Mouse (Mus musculus) liver, embryonic 12.5 days (tissue): ENCODE measurements around the gene Galm. TPM values are rescaled to one million over a fixed set of nuclear protein-coding genes. Genes with fewer than 3 reads are reported as not detected.
"Not testable (repeated sequence)": the region's sequence is repeated elsewhere in the genome, so short reads cannot be mapped to it uniquely, and the experiment has no call there.

Experiments
- ATAC-seq: fragments of 200-750 bp; cut with Nextera tagmentation; 2 replicates; pipeline ENCODE4 v1.8.0; 2017; ENCODE audit warnings: moderate number of reproducible peaks, mild to moderate bottlenecking, moderate library complexity
- H3K27ac ChIP-seq: fragments of 300-500 bp; sonication (generic); 2 replicates; pipeline ENCODE4 v1.5.1; 2016; ENCODE audit warnings: mild to moderate bottlenecking
- H3K27me3 ChIP-seq: fragments of 300-500 bp; sonication (generic); replicated peaks from 2 replicates; pipeline ENCODE4 v1.6.1; 2016; ENCODE audit warnings: mild to moderate bottlenecking, moderate library complexity
- H3K36me3 ChIP-seq: fragments of 300-500 bp; sonication (generic); 2 replicates; pipeline ENCODE4 v1.6.1; 2016; ENCODE audit warnings: mild to moderate bottlenecking, moderate library complexity
- H3K4me1 ChIP-seq: fragments of 300-500 bp; sonication (generic); 2 replicates; pipeline ENCODE4 v1.6.1; 2016
- H3K4me2 ChIP-seq: fragments of 300-500 bp; sonication (generic); 2 replicates; pipeline ENCODE4 v1.6.1; 2016; ENCODE audit warnings: mild to moderate bottlenecking, moderate library complexity
- H3K4me3 ChIP-seq: fragments of 300-500 bp; sonication (generic); 2 replicates; pipeline ENCODE4 v1.5.1; 2016; ENCODE audit warnings: mild to moderate bottlenecking, moderate library complexity
- H3K9ac ChIP-seq: fragments of 300-500 bp; sonication (generic); 2 replicates; pipeline ENCODE4 v1.6.1; 2016; ENCODE audit warnings: mild to moderate bottlenecking, moderate library complexity
- H3K9me3 ChIP-seq: fragments of 300-500 bp; sonication (generic); replicated peaks from 2 replicates; pipeline ENCODE4 v1.6.1; 2016; ENCODE audit warnings: mild to moderate bottlenecking, moderate library complexity
- whole genome bisulfite sequencing: fragments of 180-500 bp; shearing (Covaris S2); methylation state at CpG from one replicate; pipeline ENCODE4 v1.1.7; 2016; ENCODE audit not compliant: insufficient replicate concordance; 5-methylcytosine and 5-hydroxymethylcytosine counted together
- polyA plus RNA-seq: library from polyadenylated mRNA; unstranded; fragments of >200 nt; fragmentation: Nextera tagmentation; extraction: Ambion mirVana; gene quantifications from 2 replicates; pipeline ENCODE4 v1.2.1, GENCODE M21; 2016

Gene Galm
- polyA plus RNA-seq, 1 experiment from 2014 or later, result 14.6 TPM

DNA sequence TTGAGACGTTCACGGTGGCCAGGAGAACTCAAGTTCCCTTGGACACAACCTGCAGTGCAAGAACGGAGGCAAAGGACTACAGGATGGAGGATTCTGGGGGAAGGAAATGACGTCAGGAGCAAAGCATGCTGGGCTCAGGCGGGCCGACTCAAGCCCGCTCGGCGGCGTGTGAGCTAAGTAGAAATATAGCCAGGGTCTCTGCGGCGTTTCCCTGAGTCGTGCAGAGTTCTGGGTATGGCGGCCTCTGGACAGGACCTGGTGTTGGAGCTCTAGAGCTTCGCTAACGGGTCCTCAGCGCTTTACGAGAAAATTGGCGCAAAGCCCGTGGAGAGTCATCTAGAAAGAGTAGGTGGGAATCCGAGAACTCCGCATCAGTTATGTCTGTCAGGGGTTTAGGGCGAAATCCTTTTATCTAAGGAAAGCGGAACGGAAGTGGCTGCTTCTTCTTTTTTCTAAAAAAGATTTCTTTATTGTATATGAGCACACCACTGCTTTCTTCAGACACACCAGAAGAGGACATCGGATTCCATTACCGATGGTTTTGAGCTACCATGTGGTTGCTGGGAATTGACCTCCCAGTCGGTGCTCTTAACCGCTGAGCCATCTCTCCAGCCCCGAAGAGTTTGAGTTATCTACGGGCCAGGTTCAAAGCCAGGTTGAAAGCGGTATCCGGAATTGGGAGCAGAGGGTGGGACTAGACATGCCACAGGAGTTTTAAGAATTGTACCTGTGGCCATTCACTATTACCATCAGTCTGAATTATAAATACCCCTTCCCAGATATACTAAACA is 97.2 kb downstream of the Galm start, which contains the start of gene Gemin6:
TSS of gene Gemin6 (plus strand) at position 116 of the 791 bp plus-strand sequence.
- H3K27me3 ChIP-seq, result no peaks in the 10 kb centered on the region
- H3K9me3 ChIP-seq, result no peaks in the 10 kb centered on the region
- peak within 1 kb of the TSS; percentile 90 for H3K27ac ChIP-seq
- H3K9ac ChIP-seq, result peak within 1 kb of the TSS; percentile 86
- H3K4me3 ChIP-seq, result peak within 1 kb of the TSS; percentile 77
- under 1% methylated on average over 33 of the region's 33 CpGs for WGBS
- ATAC-seq, result peak; percentile 96
- peaks cover 28% of the 10 kb centered on the region for H3K36me3 ChIP-seq
- H3K4me2 ChIP-seq, result peak within 1 kb of the TSS; percentile 73
- H3K4me1 ChIP-seq, result peaks cover 31% of the 10 kb centered on the region

- Histone ChIP-seq H3K36me3 (peaks cover 29% of the 10 kb centered on the region), H3K4me1 (peaks cover 31% of the 10 kb centered on the region), H3K4me3 (peak overlapping the region; percentile 77), H3K4me2 (peak overlapping the region; percentile 73), H3K27ac (peak overlapping the region; percentile 90), H3K9ac (peak overlapping the region; percentile 86)
- not testable (repeated sequence) for H3K27me3 ChIP-seq, ATAC-seq, H3K9me3 ChIP-seq
- 27% methylated on average over 5 of the region's 5 CpGs for WGBS
These were observed 97.9 kb downstream of the Galm start for GRCm38 (mm10) chr17:80225142-80225541.

- H3K4me2 ChIP-seq, result no peak overlapping the region
- WGBS, result 80% methylated on average over 2 of the region's 2 CpGs
- no peaks in the 10 kb centered on the region for H3K27me3 ChIP-seq
- H3K9ac ChIP-seq, result no peak overlapping the region
- no peaks in the 10 kb centered on the region for H3K9me3 ChIP-seq
- no peak overlapping the region for H3K27ac ChIP-seq
- peaks cover 29% of the 10 kb centered on the region for H3K36me3 ChIP-seq
- H3K4me3 ChIP-seq, result no peak overlapping the region
- H3K4me1 ChIP-seq, result peaks cover 24% of the 10 kb centered on the region
- ATAC-seq, result no peak
These were observed 102.1 kb downstream of the Galm start for GRCm38 (mm10) chr17:80229396-80229795.

- 83% methylated on average over 5 of the region's 5 CpGs for WGBS
These were observed 106.6 kb downstream of the Galm start for GRCm38 (mm10) chr17:80233844-80234243.

DNA sequence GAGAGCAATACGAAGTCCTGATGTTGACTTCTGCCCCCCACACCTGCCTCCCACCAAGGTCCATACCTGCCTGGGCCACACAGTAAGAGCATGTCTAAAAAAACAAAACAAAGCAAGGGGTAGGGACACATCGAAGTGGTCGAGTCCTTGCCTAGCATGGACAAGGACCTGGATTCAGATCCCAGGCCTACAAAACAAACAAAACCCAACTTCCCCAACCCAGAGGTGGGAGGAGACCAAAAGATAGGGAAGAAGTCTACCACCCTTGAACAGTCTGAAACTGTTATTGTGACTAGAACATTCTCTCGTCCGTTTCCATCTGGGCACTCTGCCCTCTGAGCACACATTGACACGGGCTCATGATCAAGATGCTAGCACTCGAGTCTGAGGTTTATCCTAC is 107.1 kb downstream of the Galm start:
- H3K9ac ChIP-seq, result no peak overlapping the region
- H3K36me3 ChIP-seq, result peaks cover 20% of the 10 kb centered on the region
- no peak overlapping the region for H3K4me3 ChIP-seq
- peaks cover 9% of the 10 kb centered on the region; the same call in 1 of the 2 replicates for H3K4me1 ChIP-seq
- no peak for ATAC-seq
- no peak overlapping the region for H3K4me2 ChIP-seq
- no peaks in the 10 kb centered on the region for H3K9me3 ChIP-seq
- WGBS, result 82% methylated on average over 7 of the region's 7 CpGs
- no peak overlapping the region for H3K27ac ChIP-seq
- H3K27me3 ChIP-seq, result no peaks in the 10 kb centered on the region

More at GRCm38 (mm10) chr17:80233844-80234243, 106.6 kb downstream of the Galm start:
- H3K36me3 ChIP-seq, result peaks cover 20% of the 10 kb centered on the region
- no peak for ATAC-seq
- H3K27ac ChIP-seq, result no peak overlapping the region
- no peaks in the 10 kb centered on the region for H3K27me3 ChIP-seq
- H3K9me3 ChIP-seq, result no peaks in the 10 kb centered on the region
- H3K4me3 ChIP-seq, result no peak overlapping the region
- peaks cover 9% of the 10 kb centered on the region; the same call in 1 of the 2 replicates for H3K4me1 ChIP-seq
- no peak overlapping the region for H3K4me2 ChIP-seq
- H3K9ac ChIP-seq, result no peak overlapping the region

Other genes starting within 250 kb of the Galm start
- gene Atl2, start 231.3 kb upstream of the Galm start, polyA plus RNA-seq, result 42.0 and 42.1 TPM in 2 replicates
- gene Hnrnpll, start 65.1 kb upstream of the Galm start, polyA plus RNA-seq, result 50.2 and 52.5 TPM in 2 replicates
- 389 and 394 TPM in 2 replicates for gene Srsf7, start 79.8 kb downstream of the Galm start, polyA plus RNA-seq
- gene Ttc39d, start 80.0 kb downstream of the Galm start, polyA plus RNA-seq, result not detected in 2 replicates
- gene Gemin6, start 97.0 kb downstream of the Galm start, polyA plus RNA-seq, result 46.3 and 47.9 TPM in 2 replicates
- 11.9 and 13.3 TPM in 2 replicates for gene Morn2, start 162.7 kb downstream of the Galm start, polyA plus RNA-seq
- 6.6 and 7.1 TPM in 2 replicates for gene Dhx57, start 163.0 kb downstream of the Galm start, polyA plus RNA-seq
- gene Arhgef33, start 179.9 kb downstream of the Galm start, polyA plus RNA-seq, result 0.31 TPM in 2 replicates
- 0.61 TPM in 1 of 2 replicates, not detected in the other for gene Gm10190, start 246.1 kb downstream of the Galm start, polyA plus RNA-seq